Mouse (Mus musculus) liver, postnatal 0 days (tissue): ENCODE data around the gene Agps.

Experiments
- CTCF ChIP-seq: sonication (generic); IDR thresholded peaks from 2 replicates; pipeline ENCODE4 v1.5.1; 2016; ENCODE audit warnings: antibody characterized with exemption, low read depth
- EP300 ChIP-seq: IDR thresholded peaks from 2 replicates; pipeline ENCODE4 v1.6.1; 2016; ENCODE audit warnings: antibody characterized with exemption, low read depth, mild to moderate bottlenecking

GRCm38 (mm10) chr2:75788511-75788910 is 43.5 kb upstream of the Agps start:
- TF ChIP-seq CTCF (no peak), EP300 (no peak)
